Mouse (Mus musculus) heart, adult 2 months (tissue): ENCODE data around the gene Mad1l1.

Experiments used
- CTCF ChIP-seq: fragments of 200-600 bp; IDR thresholded peaks from 2 replicates; pipeline ENCODE4 v1.8.1; 2022; ENCODE audit warnings: antibody characterized with exemption, mild to moderate bottlenecking, moderate library complexity
- EP300 ChIP-seq: fragments of 200-500 bp; IDR thresholded peaks from 2 replicates; pipeline ENCODE4 v1.6.1; 2011; ENCODE audit warnings: low read depth, low read length, control low read depth; ENCODE audit not compliant: insufficient read depth
- POLR2A ChIP-seq: fragments of 200-500 bp; IDR thresholded peaks from 2 replicates; pipeline ENCODE4 v1.6.1; 2011; ENCODE audit warnings: mild to moderate bottlenecking, low read depth, low read length, control low read depth; ENCODE audit not compliant: insufficient read depth

DNA sequence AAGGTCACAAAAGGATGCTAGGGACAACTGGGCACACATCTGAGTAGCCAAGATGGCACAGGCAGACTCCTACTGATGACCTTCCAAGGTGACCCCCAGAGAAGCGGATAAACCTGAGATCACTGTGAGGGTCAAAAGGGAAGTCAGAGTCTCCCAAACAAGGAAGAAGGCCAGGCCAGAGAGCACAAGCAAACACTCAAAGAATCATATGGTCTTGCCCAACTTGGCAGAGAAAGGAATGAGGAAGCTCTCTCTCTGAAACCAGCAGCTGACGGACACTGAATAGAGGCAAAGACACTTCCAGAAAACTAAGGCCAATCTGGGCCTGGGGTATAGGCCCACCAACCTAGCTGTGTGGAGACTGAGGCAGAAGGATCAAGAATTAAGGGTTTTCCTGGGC lies 213.4 kb downstream of the Mad1l1 start:
- TF ChIP-seq CTCF (no peak), POLR2A (no peak), EP300 (no peak)
